Mouse (Mus musculus): ENCODE data around the gene Isg20l2.

The Isg20l2 gene

GRCm38 (mm10) chr3:87910573-87911141, 19.5 kb upstream of the Isg20l2 start:
- DNase-seq (ENCODE audit: low spot score): peak; percentile 78

GRCm38 (mm10) chr3:87913491-87913890, 16.6 kb upstream of the Isg20l2 start:
- DNase-seq (ENCODE audit: low spot score): no peak

GRCm38 (mm10) chr3:87913891-87914290, 16.2 kb upstream of the Isg20l2 start:
- DNase-seq (ENCODE audit: low spot score): no peak

DNA sequence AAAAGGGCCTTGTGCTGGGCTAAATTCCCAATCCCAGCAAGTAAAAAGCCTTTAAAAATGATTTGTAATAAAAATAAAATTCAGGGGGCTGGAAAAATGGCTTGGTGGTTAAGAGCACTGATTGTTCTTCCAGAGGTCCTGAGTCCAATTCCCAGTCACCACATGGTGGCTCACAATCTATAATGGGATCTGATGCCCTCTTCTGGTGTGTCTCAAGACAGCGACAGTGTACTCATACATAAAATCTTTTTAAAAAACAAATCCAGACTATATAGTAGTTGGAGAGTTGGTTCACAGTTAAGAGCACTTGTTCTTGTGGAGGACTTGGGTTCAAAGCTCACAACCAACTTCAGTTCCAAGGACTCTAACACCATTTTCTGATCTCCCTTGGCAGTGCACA, 13.1 kb upstream of the Isg20l2 start:
- no peak for DNase-seq (ENCODE audit: low spot score)

DNA sequence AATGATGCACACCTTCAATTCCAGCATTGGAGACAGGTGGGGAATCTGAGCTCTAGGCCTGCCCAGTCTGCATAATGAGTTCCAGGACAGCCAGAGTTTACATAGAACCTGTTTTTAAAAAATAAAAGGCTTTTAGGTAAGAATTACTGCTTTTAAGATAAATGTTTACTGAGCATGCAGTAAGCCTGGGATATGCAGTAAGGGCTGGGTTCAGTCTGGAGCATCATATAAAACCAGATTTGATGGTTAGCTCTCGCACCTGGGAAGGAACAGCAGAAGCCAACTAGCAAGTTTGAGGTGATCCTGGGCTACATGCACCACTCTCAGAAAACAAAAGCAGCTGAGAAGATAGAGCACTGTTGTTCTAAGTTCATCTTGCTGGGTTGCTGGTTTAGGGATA, 11.6 kb upstream of the Isg20l2 start:
- no peak for DNase-seq (ENCODE audit: low spot score)

- peak; percentile 68 for DNase-seq (ENCODE audit: low spot score)
Observed at GRCm38 (mm10) chr3:87919336-87920108, 10.6 kb upstream of the Isg20l2 start, which contains the start of gene Mrpl24. Mrpl24 (plus strand) TSS chr3:87919506.

GRCm38 (mm10) chr3:87920270-87920943, 9.7 kb upstream of the Isg20l2 start:
- no peak for DNase-seq (ENCODE audit: low spot score)

GRCm38 (mm10) chr3:87924996-87925395, 5.1 kb upstream of the Isg20l2 start:
- no peak for DNase-seq (ENCODE audit: low spot score)

GRCm38 (mm10) chr3:87927452-87927851, 2.7 kb upstream of the Isg20l2 start:
- DNase-seq (ENCODE audit: low spot score): no peak

- DNase-seq (ENCODE audit: low spot score): no peak
Observed at GRCm38 (mm10) chr3:87929341-87930077, 605 bp upstream of the Isg20l2 start.

DNA sequence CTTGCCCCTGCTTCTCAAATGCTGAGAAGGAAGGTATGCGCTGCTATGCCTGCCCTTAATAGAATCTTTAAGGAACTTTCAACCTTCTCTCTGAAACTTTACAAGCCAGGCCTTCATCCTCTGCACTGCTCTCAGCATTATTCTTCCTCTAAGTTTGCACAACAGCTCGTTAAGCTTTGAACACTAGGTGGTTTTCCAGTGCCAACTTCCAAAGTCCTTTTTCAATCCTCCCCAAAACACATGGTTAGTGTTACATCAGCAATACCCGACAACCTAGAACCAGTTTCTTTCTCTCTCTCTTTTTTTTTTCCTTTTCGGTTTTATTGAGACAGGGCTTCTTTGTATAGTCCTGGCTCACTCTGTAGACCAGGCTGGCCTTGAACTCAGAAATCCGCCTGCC, 3.9 kb downstream of the Isg20l2 start:
- DNase-seq (ENCODE audit: low spot score): no peak

GRCm38 (mm10) chr3:87934501-87934900, 4.4 kb downstream of the Isg20l2 start:
- no peak for DNase-seq (ENCODE audit: low spot score)

DNA sequence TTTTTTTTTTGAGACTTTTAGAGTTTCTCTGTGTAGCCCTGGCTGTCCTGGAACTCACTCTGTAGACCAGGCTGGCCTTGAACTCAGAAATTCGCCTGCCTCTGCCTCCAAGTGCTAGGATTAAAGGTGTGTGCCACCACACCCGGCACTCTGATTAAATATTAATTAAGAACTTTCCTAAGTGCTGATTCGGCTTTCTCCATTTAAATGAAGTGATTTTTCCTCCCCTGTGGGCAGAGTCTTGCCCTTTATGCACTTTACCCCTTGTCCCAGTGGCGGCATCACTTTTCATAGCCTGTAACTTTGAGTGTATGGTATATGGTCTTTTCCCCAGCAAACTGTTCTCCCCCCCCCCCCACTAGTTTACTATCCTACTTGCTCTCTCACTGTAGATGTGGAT, 5.1 kb downstream of the Isg20l2 start:
- no peak for DNase-seq (ENCODE audit: low spot score)

DNA sequence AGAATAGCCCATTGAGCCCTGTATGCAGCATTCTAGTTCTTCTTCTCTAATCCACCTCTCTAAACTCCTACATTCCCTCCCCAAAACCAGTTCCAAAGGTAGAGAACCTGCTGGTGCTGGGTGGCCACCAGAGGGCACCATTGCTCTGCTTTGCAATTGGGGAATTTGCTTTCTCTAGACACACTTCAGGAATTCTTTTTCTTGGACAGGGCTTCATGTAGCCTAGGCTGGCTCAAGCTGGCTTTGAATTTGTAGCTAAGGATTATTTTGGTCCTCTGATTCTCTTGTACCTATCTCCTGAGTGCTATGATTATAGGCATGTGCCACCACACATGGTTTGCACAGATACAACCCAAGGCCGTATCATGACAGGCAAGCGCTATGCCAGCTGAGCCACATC, 5.7 kb downstream of the Isg20l2 start:
- peak; percentile 80 for DNase-seq (ENCODE audit: low spot score)

DNA sequence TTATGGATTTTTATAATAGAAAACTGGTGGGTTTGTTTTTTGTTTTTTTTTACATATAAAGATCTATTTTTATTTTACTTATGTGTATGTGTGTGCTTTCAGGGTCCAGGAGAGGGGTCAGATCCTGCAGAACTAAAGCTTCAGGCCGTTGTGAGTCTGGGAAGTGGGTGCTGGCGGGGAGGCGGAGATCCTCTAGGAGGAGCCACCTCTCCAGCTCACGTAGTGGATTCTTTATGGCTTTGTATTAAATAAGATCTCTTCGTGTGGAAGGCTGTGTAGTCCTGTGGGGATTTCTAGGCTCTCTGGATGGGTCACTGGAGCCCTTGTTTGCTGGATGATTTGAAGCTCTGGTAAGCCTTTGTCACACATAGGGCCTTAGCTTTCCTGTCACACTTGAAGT, 10.5 kb downstream of the Isg20l2 start:
- DNase-seq (ENCODE audit: low spot score): no peak

- DNase-seq (ENCODE audit: low spot score): no peak
Observed at GRCm38 (mm10) chr3:87942471-87942870, 12.4 kb downstream of the Isg20l2 start.

- no peak for DNase-seq (ENCODE audit: low spot score)
Observed at GRCm38 (mm10) chr3:87943586-87943985, 13.5 kb downstream of the Isg20l2 start.

DNA sequence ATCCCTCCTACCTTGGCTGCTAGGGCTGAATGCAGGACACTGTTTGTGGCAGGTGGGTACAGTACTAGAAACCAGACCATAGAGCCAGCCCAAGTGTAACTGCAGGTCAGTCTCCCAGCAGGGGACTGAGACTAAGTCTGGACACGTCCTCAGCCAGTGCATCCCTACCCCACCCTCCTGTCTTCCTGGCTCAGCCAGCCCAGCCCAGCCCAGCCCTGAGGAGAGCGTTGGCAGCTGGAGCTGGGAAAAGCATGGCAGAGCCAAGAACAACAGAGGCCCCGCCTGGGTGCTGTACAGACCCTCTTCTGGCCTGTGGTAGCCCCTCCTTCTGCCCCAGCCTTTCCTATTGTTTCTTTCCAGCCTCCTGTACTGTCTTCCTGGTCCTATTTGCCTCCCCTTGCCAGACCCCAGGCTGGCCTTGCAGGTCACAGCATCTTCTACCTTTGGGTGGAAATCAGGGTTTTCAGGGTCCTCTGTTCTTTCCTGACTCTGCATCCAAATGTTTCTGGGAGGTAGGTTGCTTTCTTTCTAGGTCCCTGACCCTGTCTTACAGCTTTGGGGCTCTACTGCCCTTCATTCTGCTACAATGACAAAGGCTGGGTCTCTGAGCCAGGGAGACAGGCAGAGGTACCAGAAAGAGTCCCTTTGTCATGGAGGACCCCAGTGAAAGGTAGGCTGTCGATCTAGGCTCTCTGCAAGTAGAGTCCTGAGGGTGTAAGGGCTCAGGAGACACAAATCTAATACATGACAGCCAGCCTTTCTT, 14.9 kb downstream of the Isg20l2 start:
- DNase-seq (ENCODE audit: low spot score): no peak

GRCm38 (mm10) chr3:87945781-87946540, 15.8 kb downstream of the Isg20l2 start:
- no peak for DNase-seq (ENCODE audit: low spot score)

- no peak for DNase-seq (ENCODE audit: low spot score)
Observed at GRCm38 (mm10) chr3:87946541-87946860, 16.4 kb downstream of the Isg20l2 start.

Measured in ovary, postnatal 36 days (tissue).